Mouse (Mus musculus) testis, postnatal 14 days (tissue): Measurements from ENCODE around the gene Dazap1.
"Not testable (repeated sequence)": the region's sequence is repeated elsewhere in the genome, so short reads cannot be mapped to it uniquely, and the experiment has no call there.

Source experiments
- DNase-seq: peaks from one replicate; pipeline ENCODE4 v3.0.0; 2021; ENCODE audit warnings: low spot score

The Dazap1 gene

DNA sequence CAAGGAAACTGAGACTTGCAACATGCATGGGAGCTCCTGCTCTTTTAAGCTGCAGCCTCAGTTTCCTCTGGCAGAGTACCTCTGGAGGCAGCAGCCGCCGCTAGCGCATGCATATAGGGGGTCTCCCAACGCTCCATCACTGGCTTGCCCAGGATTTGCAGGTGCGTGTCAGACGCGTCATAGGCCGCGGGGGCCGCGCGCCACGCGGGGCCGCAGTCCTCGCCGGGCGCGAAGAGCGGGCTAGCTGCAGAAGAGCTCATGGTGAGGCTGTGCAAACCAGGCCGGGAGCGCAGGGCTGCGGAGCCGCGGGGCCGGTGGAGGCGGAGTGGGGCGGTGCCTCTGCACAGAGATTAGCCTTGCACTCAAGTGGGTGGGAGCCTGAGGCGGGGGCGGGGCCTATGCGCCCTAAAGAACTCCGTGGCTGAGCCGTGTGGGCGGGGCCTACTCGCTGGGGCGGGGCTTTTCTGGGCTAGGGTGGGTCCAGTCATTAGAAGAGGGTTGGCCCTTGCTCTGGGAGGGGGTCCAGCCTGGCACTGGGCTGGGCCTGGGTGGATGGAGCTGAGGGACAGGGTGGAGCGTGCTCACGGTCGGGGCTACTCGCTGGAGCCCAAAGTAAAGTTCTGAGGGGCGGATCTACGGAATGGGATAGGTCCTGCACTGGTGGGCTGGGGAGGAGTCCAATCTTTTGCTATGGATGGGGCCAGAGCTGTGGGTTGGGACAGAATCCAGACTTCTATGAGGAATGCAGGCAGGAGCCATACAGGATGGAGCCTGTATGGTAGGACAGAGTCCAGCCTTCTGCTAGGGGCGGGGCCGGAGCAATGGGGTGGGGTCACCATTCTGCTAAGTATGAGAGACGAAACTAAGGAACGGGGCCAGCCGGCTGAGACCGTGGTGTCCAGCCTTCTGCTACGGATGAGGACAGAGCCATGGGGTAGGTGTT lies at the start of gene Dazap1, which contains the start of gene Gamt:
Gene Dazap1, plus strand, starts transcription at position 845 of the 943 bp plus-strand sequence.
Gene Gamt, minus strand, starts transcription at position 371 of the 943 bp plus-strand sequence.
- peak; percentile 94 for DNase-seq

DNA sequence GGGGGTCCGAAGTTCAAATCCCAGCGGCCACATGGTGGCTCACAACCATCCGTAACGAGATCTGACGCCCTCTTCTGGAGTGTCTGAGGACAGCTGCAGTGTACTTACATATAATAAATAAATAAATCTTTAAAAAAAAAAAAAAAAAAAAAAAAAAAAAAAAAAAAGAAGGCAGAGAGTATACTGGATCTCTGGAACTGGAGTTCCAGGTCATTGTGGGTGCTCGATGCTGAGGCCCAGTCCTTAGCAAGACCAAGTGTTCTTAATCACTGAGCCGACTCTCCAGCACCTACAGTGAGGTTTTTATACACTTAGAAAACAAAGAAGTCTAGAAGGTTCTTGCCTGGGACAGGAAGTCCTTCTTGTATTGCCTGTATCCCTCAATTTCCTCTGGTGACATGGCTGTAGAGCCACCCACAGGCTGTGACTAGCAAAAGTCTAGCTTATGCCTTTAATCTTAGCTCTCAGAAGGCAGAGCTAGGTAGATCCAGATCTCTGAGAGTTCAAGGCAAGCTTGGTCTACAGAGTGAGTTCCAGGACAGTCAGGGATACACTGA lies 49.7 kb upstream of the Dazap1 start:
- DNase-seq = not testable (repeated sequence)

DNA sequence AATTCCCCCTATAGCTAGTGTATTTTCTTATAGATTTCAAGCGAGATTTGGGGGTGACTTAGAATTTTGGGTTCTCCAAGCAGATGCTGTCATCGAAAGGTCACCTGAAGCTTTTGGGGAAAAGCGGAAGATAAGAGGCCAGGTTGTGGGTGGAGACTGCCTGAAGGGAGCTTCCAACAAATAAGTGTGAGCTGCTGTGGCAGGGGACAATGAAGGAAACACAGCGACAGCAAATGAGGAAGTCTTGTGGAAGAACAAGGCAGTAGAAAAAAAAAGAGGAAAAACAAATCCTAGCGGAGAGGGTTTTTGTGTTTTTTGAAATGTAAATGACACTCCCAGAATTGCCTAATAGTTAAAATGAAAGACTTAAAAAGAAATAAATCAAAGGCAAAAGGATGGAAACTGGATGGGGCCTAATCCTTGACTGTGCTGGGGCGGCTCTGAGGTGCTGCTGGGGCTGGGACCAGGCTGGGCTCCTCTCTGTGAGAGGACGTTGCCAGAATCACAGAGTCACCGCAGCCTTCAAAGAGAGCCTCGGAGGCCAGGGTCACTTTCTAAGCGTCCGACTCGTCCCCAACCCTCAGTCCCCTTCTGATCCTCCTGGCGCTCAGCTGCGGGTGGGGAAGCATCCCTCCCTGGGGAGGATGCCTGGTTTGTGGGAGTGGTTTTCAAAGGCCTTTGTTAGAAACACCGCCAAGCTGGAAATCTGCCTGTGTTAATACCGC lies 46.1 kb upstream of the Dazap1 start:
- no peak for DNase-seq

DNA sequence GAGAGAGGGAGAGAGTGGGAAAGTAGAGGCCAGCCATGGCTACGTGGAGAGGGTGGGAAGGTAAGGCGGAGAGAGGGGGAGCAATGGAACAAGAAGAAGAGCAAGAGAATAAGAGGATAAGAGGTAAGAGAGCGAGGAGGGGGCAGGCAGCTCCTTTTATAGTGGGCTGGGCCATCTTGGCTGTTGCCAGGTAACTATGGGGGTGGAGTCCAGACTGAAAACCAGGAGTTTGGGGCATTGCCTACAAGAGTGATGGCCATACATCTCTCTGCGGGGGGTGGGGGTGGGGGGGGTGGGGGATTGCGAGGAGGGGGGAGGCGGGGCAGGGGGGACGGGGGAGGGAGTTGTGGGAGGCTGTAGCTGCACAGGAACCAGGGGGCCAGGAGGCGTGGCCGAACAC lies 40.6 kb upstream of the Dazap1 start:
- DNase-seq = no peak

DNA sequence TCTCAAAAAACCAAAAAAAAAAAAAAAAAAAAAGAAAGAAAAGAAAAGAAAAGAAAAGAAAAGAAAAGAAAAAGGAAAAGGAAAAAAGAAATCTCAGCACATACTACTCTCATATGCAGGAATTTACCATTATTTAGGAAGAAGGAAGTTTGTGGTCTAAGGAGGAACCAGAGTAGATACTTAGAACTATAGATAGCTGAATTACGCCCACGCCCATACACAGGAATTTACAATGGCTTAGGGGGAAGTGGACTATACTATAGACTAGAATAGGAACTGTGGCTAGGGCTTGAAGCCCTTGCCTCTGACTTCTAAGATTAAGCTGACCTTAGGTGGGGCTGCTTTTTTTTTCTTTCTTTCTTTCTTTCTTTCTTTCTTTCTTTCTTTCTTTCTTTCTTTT lies 38.1 kb upstream of the Dazap1 start:
- not testable (repeated sequence) for DNase-seq

DNA sequence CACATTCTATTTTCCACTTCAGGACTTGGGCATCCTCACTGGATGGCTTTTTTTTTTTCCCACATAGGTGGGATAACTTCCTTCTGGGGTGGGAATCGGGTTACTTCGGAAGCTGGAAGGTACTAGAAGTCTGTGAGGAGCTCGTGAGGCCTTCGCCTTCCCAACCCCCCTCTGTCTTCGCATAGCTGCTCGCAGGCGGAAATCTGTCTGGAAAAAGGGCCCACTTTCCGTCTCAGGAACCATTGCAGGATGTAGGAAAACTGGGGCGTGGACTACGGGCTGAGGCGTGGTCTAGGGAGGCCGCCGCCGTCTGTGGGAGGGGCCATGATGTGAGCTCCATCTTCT lies 35.2 kb upstream of the Dazap1 start:
- DNase-seq = no peak

DNA sequence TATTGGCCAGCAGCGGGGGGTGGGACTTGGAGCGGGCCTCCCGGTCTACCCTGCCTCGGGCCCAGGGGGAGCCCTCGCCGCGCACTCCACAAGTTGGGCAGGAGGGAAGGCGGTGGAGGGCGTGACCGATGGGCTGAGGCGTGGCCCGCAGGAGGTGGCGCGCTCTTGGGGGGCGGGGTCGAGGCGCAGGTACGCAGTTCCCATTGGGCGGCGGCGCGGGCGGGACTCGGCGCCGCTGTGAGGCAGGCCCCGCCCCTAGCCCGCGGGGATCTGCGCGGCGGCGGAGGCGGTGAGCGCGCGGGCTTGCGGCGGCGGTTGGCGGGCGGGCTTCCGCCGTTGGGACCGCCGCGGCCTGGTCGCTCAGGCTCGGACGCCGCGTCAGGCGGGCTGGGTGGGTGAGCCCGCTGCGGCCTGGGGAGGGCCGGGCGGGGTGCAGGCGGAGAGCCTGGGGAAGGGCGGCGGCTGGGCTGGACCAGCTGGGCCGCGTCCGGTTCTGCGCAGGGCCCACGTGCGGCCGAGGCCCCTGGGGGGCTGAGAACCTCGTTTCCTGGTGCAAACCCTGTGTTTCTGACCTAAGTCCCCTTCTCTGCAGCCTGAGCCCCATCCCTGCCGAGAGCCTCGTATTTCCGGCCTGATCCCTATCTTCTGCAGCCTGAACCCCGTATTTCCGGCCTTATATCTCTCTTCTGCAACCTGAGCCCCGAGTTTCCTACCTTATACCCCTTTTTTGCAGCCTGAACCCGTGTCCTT lies 34.7 kb upstream of the Dazap1 start, which contains the start of gene Mum1:
Gene Mum1, plus strand, starts transcription at position 19 of the 750 bp plus-strand sequence.
- peak; percentile 99 for DNase-seq

DNA sequence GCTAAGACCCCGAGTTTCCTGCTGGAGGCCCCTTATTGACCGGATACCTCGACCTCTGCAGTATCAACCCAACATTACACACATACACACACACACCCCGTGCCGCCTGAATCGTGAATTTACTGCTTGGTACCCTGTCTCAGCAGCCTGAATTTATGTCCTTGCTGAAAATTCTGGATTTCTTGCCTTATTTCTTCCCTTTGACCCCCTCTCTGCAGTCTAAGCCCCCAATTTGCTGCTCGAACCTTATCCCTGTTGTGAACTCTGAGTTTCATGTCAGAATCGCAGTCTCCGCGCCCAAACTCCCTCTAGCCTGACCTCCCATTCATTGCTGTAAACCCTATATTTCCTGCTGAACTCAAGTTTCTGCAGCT lies 34.1 kb upstream of the Dazap1 start:
- DNase-seq = no peak

DNA sequence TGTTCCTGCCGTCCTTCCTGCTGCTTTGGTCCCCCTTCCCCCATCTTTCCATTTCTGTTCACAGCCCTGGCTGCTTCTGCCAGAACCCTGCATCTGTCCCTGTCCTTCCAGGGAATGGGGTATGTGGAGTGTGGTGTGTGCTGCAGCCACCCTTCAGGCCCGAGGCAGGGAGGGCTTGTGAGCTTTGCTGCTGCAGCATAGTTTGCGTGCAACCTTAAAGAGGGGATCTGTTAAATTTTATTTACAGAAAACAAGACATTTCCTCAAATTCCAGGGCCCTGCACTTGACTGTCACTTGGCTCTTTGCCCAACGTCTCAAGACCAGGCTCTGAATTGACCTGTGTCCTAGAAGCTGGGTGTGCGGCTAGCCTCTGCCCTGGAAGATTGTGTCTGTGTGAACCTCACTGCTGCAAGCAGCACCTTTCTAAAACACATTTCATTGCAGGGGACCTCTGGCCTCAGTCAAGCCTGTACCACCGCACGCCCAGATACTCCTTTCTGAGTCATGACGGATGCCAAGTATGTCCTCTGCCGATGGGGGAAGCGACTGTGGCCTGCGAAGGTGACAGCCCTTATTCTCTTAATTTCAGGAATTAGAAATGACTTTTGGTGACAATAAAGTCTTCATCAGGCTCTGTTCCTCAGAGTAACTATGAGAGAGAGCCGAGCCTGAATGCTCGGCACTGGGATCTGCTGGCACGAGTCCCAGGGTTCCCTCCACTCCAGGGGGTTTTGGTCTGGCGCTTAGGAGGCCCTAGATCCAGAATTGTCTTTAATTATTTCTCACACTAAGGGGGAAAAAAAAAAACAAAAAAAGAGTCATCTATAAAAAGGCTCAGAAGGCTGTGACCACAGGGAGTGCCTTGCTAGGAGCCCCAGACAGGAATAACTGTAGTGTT lies 33.2 kb upstream of the Dazap1 start:
- DNase-seq = no peak

DNA sequence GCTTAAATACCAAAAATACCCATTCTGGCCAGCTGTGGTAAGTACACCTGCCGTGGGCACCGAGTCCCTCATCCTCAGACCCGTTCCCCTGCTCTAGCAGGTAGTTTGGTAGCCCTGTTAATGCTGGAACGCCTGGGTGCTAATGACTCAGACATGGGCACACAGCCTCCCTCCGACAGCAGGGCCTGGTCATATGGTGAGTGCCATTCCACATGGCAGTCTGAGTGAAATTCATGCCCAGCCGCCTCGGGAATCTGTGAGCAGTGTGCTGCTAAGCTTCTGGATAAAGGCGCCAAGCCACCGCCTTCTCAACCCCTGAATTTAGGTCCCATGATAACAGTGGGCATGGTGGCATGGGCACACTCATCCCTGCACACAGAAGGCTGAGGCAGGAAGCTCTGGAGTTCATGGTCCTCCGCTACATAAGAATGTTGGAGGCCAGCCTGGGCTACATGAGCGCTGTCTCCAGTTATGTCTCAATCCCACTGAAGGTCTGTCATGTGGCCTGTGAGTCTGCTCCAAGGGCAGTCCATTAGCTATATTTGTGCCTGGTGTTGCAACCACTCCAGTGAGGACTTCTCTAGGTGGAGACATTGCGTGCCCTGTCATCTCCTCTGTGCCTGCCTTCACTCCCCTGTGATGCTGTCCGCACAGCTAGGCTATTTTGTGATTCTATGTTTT lies 25.0 kb upstream of the Dazap1 start:
- DNase-seq = no peak

DNA sequence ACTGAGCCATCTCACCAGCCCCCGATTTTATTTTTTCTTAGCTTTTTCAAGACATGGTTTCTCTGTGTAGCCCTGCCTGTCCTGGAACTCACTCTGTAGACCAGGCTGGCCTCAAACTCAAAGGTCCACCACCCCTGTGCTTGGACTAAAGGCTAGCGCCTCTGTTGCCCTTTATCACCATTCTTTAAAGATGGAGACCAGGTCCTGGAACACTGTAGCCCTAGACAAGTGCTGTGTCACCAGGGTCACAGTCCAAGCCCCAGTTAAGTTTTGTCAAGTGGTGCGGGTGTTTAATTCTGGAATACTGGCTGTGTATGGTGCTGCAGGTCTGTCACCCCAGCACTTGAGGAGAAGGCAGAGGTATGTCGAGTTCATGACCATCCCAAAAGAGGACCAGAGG lies 24.3 kb upstream of the Dazap1 start:
- no peak for DNase-seq

DNA sequence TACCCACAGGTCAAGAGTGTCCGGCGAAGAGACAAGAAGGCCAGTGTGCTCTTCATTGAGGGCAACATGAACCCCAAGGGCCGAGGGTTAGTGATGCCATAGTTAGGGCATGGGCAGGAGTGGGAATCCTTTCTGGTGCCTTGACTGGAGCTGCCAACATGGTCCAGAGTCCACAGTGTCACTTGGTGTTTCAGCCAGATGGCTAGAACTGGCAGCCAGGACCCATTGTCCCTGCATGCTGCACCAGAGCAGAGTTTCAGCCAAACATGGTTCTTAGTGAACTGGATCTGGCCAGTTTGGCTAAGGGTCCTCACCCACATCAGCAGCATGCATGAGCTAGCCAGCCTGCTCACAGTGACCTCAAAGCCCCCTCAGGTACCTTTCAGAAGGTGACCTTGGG lies 23.0 kb upstream of the Dazap1 start:
- DNase-seq = no peak

DNA sequence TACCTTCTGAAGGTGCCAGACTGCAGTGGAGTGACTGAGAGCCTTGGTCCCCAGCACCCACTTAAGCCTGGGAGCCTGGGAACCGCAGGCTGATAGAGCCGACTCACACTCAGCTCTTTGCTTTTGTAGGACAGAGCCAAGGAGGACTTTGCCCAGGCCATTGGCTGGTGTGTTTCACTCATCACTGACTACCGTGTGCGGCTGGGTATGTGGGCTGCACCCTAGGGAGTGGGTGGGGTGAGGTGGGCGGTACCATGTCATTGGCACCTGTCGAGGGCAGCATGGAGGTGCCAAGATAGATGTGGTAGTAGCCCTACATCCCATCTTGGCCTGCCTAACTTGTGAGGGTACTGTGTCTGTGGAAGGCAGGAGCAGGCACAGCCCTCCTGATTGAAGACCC lies 21.5 kb upstream of the Dazap1 start:
- no peak for DNase-seq

DNA sequence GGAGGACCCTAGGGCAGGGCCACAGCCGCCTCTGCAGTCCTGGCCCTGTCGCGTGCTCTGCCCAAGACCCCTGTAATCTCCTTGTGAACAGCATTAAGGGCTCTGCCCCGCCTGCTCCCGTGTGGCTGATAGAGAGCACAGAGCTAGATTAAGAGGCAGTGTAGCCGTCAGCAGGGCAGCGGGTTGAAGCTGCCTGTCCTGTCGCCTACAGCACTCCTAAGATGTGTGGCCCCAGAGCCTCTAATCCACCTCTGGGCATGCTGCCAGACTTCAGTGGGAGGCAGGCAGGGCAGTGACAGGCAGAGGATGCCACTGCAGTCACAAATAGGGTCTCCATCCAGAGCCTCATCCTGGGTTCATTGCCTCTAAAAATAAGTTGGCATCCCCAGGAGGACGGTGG lies 19.2 kb upstream of the Dazap1 start:
- no peak for DNase-seq

DNA sequence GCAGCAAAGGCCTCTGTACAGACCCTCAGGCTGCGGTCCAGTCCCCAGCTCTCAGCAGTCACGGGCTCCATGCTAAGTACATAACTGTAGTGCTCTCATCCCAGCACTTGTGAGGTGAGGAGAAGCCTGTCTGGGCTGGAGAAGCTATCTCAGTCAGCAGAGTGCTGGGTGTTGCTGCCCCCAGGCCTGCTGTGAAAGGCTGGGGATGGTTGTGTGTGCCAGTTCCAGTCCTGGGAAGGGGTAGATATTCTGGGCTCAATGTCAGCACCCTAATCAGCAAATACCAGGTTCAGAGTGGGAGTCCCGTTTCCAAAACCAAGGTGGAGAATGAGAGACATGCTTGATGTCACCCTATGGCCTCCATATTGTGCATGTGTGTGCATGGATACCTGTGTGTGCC lies 18.7 kb upstream of the Dazap1 start:
- DNase-seq = no peak

DNA sequence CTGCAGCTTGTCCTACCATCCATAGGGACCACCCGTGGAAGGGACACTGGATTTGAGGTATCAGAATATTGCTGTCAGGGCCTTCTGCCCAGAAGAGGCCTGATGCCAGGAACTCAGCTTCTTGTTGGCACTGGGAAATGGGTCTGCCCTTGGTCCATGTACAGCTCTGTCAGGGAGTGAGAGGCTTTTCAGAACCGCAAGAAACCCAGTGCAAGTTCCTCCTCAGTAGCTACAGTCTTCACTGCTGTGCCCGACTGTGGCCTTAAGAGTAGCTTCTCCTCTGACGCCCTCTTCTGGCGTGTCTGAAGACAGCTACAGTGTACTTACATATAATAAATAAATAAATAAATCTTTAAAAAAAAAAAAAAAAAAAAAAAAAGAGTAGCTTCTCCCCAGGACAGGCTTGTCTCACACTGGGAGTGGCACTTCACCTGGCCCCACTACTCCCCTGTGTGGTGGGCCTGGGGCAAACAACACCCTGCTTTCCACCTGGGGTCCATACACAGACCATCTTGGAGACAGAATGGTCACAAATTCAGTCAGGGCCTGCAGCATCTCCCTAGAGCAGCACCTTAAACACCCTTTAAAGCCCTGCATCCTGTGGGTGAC lies 16.4 kb upstream of the Dazap1 start:
- DNase-seq = no peak

DNA sequence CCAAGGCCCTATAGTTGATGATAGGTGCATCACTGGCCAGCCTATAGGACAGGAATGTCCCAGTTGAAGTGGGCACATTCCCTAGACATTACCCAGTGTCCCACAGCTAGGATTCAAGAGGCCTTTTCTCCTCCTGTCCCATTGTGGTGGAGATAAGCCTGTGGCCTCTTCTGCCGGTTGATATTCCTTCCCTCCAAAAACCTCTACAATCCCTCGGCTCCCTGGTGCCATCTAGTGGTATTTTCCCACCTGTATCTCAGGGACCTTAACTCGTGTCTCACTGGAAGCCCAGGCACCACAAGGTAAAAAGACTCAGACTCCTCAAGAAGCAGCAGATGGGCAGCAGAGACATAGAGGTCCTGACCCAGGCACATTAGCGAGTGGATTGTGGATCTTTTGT lies 15.7 kb upstream of the Dazap1 start:
- peak; percentile 58 for DNase-seq

DNA sequence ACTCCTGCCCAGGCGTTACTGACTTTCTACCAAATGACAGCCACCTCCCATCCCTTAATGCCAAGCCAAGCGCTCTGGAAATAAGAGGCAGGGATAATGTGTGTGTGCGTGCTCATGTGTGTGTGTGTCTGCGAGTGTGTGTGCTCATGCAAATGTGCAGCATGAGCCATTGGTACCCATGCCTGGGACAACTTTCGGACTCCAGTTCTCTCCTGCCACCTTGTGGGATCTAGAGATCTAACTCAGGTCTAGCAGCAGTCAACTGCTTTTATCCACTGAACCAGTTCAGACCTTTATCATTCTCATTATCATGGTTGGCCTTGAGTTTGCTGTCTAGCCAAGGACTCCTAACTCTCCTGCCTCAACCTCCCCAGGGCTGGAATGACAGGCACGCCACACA lies 13.4 kb upstream of the Dazap1 start:
- DNase-seq = no peak

DNA sequence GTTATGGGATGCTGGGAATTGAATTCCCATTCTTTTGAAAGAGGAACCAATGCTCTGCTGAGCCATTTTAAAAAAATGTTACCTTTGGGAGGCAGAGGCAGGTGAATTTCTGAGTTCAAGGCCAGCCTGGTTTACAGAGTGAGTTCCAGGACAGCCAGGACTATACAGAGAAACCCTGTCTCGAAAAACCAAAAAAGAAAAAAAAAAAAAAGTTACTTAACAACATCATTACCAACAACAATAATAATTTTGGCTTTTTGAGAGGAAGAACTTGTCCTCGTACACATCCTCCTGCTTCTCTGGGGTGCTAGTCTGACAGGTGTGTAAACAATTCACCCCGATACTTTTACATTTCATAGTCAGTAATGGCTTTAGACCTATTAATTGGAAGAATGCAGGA lies 12.8 kb upstream of the Dazap1 start:
- DNase-seq = not testable (repeated sequence)

DNA sequence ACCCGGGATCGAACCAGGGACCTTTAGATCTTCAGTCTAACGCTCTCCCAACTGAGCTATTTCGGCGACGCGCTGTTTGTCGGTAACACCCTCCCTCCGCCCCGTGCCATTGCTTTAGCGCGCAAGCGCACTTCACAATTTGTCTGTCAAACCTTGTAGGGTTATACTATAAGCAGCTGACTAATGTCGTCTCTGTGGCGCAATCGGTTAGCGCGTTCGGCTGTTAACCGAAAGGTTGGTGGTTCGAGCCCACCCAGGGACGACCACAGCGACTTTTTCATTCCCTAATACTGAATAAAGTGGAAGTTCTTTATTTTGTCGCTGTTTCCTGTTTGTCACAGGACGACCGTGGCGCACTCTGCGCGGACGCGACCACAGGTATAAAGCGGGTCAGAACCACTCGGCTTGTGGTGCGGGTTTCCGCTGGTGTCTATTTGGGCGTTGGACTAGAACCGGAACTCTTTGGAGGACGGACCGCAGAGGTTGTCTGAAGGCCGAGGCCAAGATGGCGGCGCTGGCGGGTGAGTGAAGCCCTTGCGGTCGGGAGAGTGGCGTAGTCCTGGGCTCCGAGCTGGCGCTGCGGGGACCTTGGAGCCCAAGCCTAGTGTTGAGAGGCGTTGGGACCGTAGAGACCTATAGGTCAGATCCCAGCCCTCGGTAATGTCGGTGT lies 12.2 kb upstream of the Dazap1 start, which contains the start of gene Ndufs7:
Gene Ndufs7, plus strand, starts transcription at position 151 of the 670 bp plus-strand sequence.
- DNase-seq = peak; percentile 91
